Mouse (Mus musculus): ENCODE measurements around the gene Sf3b4. TPM values are rescaled to one million over a fixed set of nuclear protein-coding genes. Genes with fewer than 3 reads are reported as not detected.

The Sf3b4 gene
- polyA plus RNA-seq (2015; fragmentation: Nextera tagmentation; extraction: Ambion mirVana) = 131 and 152 TPM in 2 replicates

- H3K27me3 ChIP-seq (replicated peaks; ENCODE audit: control insufficient read depth, insufficient read depth, low read length) = no peaks in the 10 kb centered on the region
- H3K9ac ChIP-seq (ENCODE audit: low read depth, low read length) = peak within 1 kb of the TSS; percentile 84
- peak within 1 kb of the TSS; percentile 98 for H3K27ac ChIP-seq (ENCODE audit: low read depth, low read length)
- 1% methylated on average over 55 of the region's 58 CpGs for WGBS
- H3K4me2 ChIP-seq (ENCODE audit: low read length) = peak within 1 kb of the TSS; percentile 92
- H3K4me3 ChIP-seq (ENCODE audit: low read length) = peak within 1 kb of the TSS; percentile 95
- peaks cover 23% of the 10 kb centered on the region for H3K4me1 ChIP-seq (ENCODE audit: control insufficient read depth, insufficient read depth, low read depth, low read length)
- H3K9me3 ChIP-seq (ENCODE audit: control insufficient read depth, low read length) = no peaks in the 10 kb centered on the region
- peaks cover 23% of the 10 kb centered on the region for H3K36me3 ChIP-seq (ENCODE audit: control insufficient read depth, insufficient read depth, low read length)
- peak; percentile 96 for ATAC-seq
These were observed at the start of gene Sf3b4 for GRCm38 (mm10) chr3:96172197-96173178. Gene Sf3b4, plus strand, starts transcription at chr3:96172332.

GRCm38 (mm10) chr3:96124235-96124634, 47.9 kb upstream of the Sf3b4 start:
- whole genome bisulfite sequencing = 91% methylated on average over 5 of the region's 5 CpGs
- ATAC-seq = no peak
- Histone ChIP-seq H3K9ac (ENCODE audit: low read depth, low read length) (no peak overlapping the region), H3K36me3 (ENCODE audit: control insufficient read depth, insufficient read depth, low read length) (no peaks in the 10 kb centered on the region), H3K27ac (ENCODE audit: low read depth, low read length) (no peak overlapping the region), H3K4me2 (ENCODE audit: low read length) (no peak overlapping the region), H3K4me3 (ENCODE audit: low read length) (no peak overlapping the region), H3K27me3 (replicated peaks; ENCODE audit: control insufficient read depth, insufficient read depth, low read length) (no peaks in the 10 kb centered on the region), H3K4me1 (ENCODE audit: control insufficient read depth, insufficient read depth, low read depth, low read length) (no peaks in the 10 kb centered on the region), H3K9me3 (ENCODE audit: control insufficient read depth, low read length) (no peaks in the 10 kb centered on the region)

GRCm38 (mm10) chr3:96128128-96128527, 44.0 kb upstream of the Sf3b4 start:
- Histone ChIP-seq H3K36me3 (ENCODE audit: control insufficient read depth, insufficient read depth, low read length) (no peaks in the 10 kb centered on the region), H3K4me2 (ENCODE audit: low read length) (no peak overlapping the region), H3K27ac (ENCODE audit: low read depth, low read length) (no peak overlapping the region), H3K4me1 (ENCODE audit: control insufficient read depth, insufficient read depth, low read depth, low read length) (no peaks in the 10 kb centered on the region), H3K27me3 (replicated peaks; ENCODE audit: control insufficient read depth, insufficient read depth, low read length) (no peaks in the 10 kb centered on the region), H3K4me3 (ENCODE audit: low read length) (no peak overlapping the region), H3K9ac (ENCODE audit: low read depth, low read length) (no peak overlapping the region), H3K9me3 (ENCODE audit: control insufficient read depth, low read length) (no peaks in the 10 kb centered on the region)
- no peak for ATAC-seq

- H3K4me1 ChIP-seq (ENCODE audit: control insufficient read depth, insufficient read depth, low read depth, low read length) = no peaks in the 10 kb centered on the region
- 86% methylated on average over 3 of the region's 3 CpGs for WGBS
- no peak overlapping the region for H3K9ac ChIP-seq (ENCODE audit: low read depth, low read length)
- H3K4me3 ChIP-seq (ENCODE audit: low read length) = no peak overlapping the region
- H3K4me2 ChIP-seq (ENCODE audit: low read length) = no peak overlapping the region
- no peaks in the 10 kb centered on the region for H3K27me3 ChIP-seq (replicated peaks; ENCODE audit: control insufficient read depth, insufficient read depth, low read length)
- no peaks in the 10 kb centered on the region; the same call in 1 of the 2 replicates for H3K36me3 ChIP-seq (ENCODE audit: control insufficient read depth, insufficient read depth, low read length)
- no peaks in the 10 kb centered on the region for H3K9me3 ChIP-seq (ENCODE audit: control insufficient read depth, low read length)
- no peak overlapping the region for H3K27ac ChIP-seq (ENCODE audit: low read depth, low read length)
- no peak for ATAC-seq
These were observed 39.7 kb upstream of the Sf3b4 start for GRCm38 (mm10) chr3:96132478-96132877.

GRCm38 (mm10) chr3:96133327-96133905, 38.7 kb upstream of the Sf3b4 start:
- no peaks in the 10 kb centered on the region for H3K4me1 ChIP-seq (ENCODE audit: control insufficient read depth, insufficient read depth, low read depth, low read length)
- H3K27ac ChIP-seq (ENCODE audit: low read depth, low read length) = no peak overlapping the region
- H3K27me3 ChIP-seq (replicated peaks; ENCODE audit: control insufficient read depth, insufficient read depth, low read length) = no peaks in the 10 kb centered on the region
- no peak overlapping the region for H3K9ac ChIP-seq (ENCODE audit: low read depth, low read length)
- H3K4me3 ChIP-seq (ENCODE audit: low read length) = no peak overlapping the region
- no peak for ATAC-seq
- H3K4me2 ChIP-seq (ENCODE audit: low read length) = no peak overlapping the region
- no peaks in the 10 kb centered on the region; the same call in 1 of the 2 replicates for H3K36me3 ChIP-seq (ENCODE audit: control insufficient read depth, insufficient read depth, low read length)
- 76% methylated on average over 11 of the region's 11 CpGs for WGBS
- H3K9me3 ChIP-seq (ENCODE audit: control insufficient read depth, low read length) = no peaks in the 10 kb centered on the region

GRCm38 (mm10) chr3:96135011-96135410, 37.1 kb upstream of the Sf3b4 start:
- no peak for ATAC-seq
- WGBS = 81% methylated on average over 3 of the region's 3 CpGs

GRCm38 (mm10) chr3:96147950-96148349, 24.2 kb upstream of the Sf3b4 start:
- Histone ChIP-seq H3K4me2 (ENCODE audit: low read length) (no peak overlapping the region), H3K9ac (ENCODE audit: low read depth, low read length) (no peak overlapping the region), H3K9me3 (ENCODE audit: control insufficient read depth, low read length) (no peaks in the 10 kb centered on the region), H3K27ac (ENCODE audit: low read depth, low read length) (no peak overlapping the region), H3K27me3 (replicated peaks; ENCODE audit: control insufficient read depth, insufficient read depth, low read length) (no peaks in the 10 kb centered on the region), H3K4me3 (ENCODE audit: low read length) (no peak overlapping the region), H3K4me1 (ENCODE audit: control insufficient read depth, insufficient read depth, low read depth, low read length) (no peaks in the 10 kb centered on the region), H3K36me3 (ENCODE audit: control insufficient read depth, insufficient read depth, low read length) (peaks cover 10% of the 10 kb centered on the region)
- peak; percentile 30; the same call in 1 of the 2 replicates for ATAC-seq
- WGBS = 17% methylated on average over 5 of the region's 5 CpGs

More at GRCm38 (mm10) chr3:96135011-96135410, 37.1 kb upstream of the Sf3b4 start:
- H3K27me3 ChIP-seq (replicated peaks; ENCODE audit: control insufficient read depth, insufficient read depth, low read length) = no peaks in the 10 kb centered on the region
- H3K9me3 ChIP-seq (ENCODE audit: control insufficient read depth, low read length) = no peaks in the 10 kb centered on the region
- no peak overlapping the region for H3K4me3 ChIP-seq (ENCODE audit: low read length)
- no peaks in the 10 kb centered on the region; the same call in 1 of the 2 replicates for H3K36me3 ChIP-seq (ENCODE audit: control insufficient read depth, insufficient read depth, low read length)
- H3K9ac ChIP-seq (ENCODE audit: low read depth, low read length) = no peak overlapping the region
- H3K4me1 ChIP-seq (ENCODE audit: control insufficient read depth, insufficient read depth, low read depth, low read length) = no peaks in the 10 kb centered on the region
- no peak overlapping the region for H3K27ac ChIP-seq (ENCODE audit: low read depth, low read length)
- H3K4me2 ChIP-seq (ENCODE audit: low read length) = no peak overlapping the region

- no peak overlapping the region for H3K4me3 ChIP-seq (ENCODE audit: low read length)
- ATAC-seq = no peak
- H3K4me2 ChIP-seq (ENCODE audit: low read length) = no peak overlapping the region
- H3K36me3 ChIP-seq (ENCODE audit: control insufficient read depth, insufficient read depth, low read length) = peaks cover 13% of the 10 kb centered on the region
- H3K4me1 ChIP-seq (ENCODE audit: control insufficient read depth, insufficient read depth, low read depth, low read length) = no peaks in the 10 kb centered on the region
- H3K27me3 ChIP-seq (replicated peaks; ENCODE audit: control insufficient read depth, insufficient read depth, low read length) = no peaks in the 10 kb centered on the region
- WGBS = 94% methylated on average over 7 of the region's 7 CpGs
- H3K9me3 ChIP-seq (ENCODE audit: control insufficient read depth, low read length) = no peaks in the 10 kb centered on the region
- H3K9ac ChIP-seq (ENCODE audit: low read depth, low read length) = no peak overlapping the region
- no peak overlapping the region for H3K27ac ChIP-seq (ENCODE audit: low read depth, low read length)
These were observed 20.3 kb upstream of the Sf3b4 start for GRCm38 (mm10) chr3:96151836-96152235.

- no peaks in the 10 kb centered on the region for H3K9me3 ChIP-seq (ENCODE audit: control insufficient read depth, low read length)
- ATAC-seq = no peak
- H3K4me2 ChIP-seq (ENCODE audit: low read length) = no peak overlapping the region
- no peak overlapping the region for H3K4me3 ChIP-seq (ENCODE audit: low read length)
- 96% methylated on average over 5 of the region's 5 CpGs for WGBS
- H3K36me3 ChIP-seq (ENCODE audit: control insufficient read depth, insufficient read depth, low read length) = peaks cover 13% of the 10 kb centered on the region
- H3K4me1 ChIP-seq (ENCODE audit: control insufficient read depth, insufficient read depth, low read depth, low read length) = no peaks in the 10 kb centered on the region
- no peak overlapping the region for H3K9ac ChIP-seq (ENCODE audit: low read depth, low read length)
- no peaks in the 10 kb centered on the region for H3K27me3 ChIP-seq (replicated peaks; ENCODE audit: control insufficient read depth, insufficient read depth, low read length)
- H3K27ac ChIP-seq (ENCODE audit: low read depth, low read length) = no peak overlapping the region
These were observed 19.5 kb upstream of the Sf3b4 start for GRCm38 (mm10) chr3:96152611-96153010.
